Mouse (Mus musculus) adrenal gland, adult (tissue): ENCODE measurements around the gene Gm3336.

Source experiments
- DNase-seq, 2 experiments: peaks; one replicate each; pipeline ENCODE4 v3.0.0; 2022 to 2023; ENCODE audit warnings: low spot score in 1 of 2; ENCODE audit not compliant: inconsistent age in 2 of 2

The Gm3336 gene

DNA sequence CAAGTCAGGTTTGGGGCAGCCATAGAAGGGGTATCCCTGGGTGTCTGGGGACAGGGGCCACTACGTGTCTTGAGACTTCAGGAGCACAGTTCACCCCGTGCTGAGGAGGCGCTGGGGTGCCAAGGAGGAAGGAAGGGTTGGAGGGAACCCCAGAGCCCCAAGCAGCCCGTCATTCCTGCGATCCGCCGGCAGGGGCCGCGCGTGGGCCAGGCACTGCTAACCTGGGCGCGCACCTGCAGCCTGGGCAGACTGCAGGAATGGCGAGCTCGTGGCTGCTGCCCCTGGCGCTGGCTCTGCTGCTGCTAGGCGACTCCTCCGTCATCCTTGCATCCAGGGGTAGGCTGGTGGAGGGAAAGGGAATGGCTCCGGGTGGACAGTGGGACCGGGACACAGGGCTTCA, at the start of gene Gm3336:
TSS of gene Gm3336 (plus strand) at position 247 of the 400 bp plus-strand sequence.
- DNase-seq: peak; percentile 58 to 80

DNA sequence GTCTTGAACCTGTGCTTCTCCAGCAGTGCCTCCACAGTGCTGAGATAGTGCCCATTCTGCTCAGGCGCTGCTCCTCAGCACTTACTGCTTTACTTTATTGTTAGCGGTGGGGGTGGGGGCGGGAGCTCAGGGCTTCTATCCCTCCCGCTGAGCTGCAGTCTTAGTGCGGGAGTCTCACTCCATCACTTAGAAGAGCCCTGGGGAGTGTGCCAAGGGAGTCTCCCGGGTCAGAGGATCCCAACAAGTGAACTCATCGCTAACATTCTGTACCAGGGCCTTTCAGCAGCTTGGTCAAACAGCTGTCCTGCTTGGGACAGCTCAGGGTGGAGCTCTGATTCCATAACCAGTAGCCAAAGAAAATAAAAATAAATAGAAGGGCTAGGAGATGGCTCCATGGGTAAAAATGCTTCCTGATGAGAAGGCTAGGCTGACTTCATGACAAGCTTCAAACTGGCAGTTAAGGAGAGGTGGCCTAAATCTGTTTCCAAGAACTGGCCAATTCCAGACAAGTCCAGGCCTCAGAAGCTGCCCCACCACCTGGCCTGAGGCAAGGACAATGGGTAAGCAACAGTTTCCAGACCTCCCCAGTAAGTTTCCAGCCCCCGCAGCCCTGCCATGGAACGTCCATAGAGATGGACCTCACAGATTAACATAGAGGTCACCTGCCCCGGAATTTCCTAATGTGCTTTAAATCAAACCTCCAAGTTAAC, 46.6 kb upstream of the Gm3336 start:
- DNase-seq: no peak

DNA sequence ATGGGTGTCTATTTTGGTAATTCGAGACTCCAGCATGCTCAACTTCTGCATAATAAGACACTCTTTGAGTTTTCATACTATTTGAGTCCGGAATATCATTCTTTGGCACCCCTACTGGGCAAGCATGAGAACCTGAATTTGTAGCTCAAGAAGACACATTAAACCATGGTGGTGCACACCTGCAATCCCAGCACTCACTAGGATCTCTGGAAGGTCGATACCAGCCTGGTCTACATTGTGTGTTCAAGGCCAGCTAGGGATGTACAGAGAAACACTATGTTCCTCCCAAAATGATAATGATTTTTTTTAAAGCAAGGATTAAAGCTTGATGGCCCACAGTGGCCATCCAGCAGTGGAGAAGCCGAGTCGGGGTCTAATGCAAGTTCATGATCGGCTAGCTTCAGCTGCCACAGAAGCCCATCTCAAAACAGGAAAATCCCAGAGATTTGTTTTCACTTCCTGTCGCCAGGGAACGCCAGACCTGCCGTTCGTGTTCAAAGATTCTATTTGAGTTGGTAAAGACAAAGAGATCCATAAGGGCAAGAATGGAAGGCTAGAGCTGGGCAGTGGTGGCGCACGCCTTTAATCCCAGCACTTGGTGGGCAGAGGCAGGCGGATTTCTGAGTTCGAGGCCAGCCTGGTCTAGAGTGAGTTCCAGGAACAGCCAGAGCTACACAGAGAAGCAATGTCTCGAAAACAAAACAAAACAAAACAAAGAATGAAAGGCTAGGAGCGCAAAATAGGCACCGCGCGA, 45.8 kb upstream of the Gm3336 start:
- peak in 1 of 2 experiments; percentile 62 for DNase-seq

DNA sequence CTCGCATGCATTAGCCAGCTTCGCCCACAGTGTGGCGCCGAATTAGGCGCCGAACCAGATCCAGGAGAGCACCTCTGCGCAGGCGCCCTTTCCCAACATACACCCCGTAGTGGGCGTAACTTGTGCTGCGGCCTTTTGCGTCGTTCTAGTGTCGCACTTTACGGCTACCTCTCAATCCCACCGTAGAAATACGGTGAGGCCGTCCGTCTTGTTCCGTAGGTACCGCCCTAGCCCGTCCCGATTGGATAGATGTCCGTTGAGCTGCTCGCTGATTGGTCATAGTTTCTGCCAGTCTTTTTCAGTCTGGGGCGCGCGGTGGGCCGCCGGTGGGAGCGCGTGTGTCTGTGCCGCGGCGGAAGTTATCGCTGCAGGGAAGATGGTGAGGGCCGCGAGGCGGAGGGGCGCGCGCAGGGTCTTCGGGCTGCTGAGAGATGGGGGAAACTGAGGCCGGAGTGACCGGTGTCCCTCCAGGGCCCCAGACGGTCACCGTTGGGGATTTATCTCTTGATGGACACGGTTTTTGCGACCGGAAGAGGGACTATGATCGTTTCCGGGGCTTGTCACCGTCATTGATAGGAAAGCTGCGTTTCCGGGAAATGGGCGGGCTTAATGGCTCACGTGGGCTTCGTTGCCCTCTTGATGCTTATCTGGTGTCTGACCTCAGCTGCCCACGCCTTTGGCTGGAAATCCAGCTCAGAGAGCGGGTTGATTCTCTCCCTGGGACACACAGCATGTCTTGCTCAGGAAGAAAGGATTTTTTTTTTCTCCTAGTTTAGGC, 45.1 kb upstream of the Gm3336 start, which contains the start of gene Lsm4:
TSS of gene Lsm4 (plus strand) at position 170 of the 778 bp plus-strand sequence.
- DNase-seq: peak; percentile 97 to 100

DNA sequence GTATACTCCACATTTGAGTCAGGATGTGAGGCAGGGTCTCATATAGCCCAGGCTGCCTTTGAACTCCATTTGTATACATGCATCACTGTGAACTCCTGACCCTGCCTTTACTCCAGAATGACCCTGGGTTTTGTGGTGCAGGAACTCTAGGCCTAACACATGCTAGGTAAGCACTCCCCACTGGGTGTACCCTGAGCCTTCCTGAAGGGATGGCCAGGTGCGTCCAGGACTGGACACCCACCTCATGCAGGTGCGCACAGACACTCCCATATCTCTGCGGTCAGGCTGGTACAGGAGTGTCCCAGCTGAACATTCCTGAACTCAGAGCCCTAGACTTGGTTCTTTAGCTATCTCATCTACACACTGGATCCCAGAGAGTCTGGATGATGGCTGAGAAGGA, 44.2 kb upstream of the Gm3336 start:
- DNase-seq: no peak

DNA sequence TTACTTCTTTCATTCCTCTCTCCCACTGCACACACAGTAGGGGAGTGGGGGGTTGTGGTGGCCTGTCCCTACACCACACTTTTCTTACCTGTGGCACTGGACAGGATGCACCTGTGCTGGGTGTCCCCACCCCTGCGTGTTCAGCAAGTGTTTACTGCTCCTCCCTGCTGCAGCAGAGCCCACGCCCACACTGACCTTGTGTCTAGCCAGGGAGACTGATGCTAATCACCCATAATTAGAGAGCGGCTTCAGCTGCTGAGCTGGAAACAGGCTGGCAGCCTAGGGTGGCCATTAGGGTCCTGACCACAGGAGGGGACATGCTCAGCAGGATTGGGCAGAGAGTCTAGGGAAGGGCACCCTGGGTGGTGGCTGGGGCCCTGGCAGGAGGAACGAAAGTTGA, 43.6 kb upstream of the Gm3336 start:
- DNase-seq: peak in 1 of 2 experiments; percentile 67

DNA sequence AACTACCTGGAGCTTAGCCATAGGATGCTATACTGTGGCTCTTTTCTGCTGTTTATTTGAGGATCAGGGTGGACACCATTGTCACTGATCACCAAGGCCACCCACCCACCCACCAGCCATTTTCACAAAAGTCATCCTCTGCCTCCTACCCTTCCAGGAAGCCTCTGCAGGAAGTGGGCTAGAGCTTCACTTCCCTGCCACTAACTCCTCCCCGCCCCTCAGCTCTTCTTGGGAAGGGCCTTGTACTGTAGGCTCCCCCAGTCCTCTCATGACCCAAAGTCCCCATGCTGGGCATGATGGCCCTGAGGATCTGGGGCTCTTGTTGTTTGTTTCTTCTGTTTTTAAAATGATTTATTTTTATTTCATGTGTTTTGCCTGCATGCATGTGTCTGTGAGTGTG, 43.0 kb upstream of the Gm3336 start:
- DNase-seq: no peak

DNA sequence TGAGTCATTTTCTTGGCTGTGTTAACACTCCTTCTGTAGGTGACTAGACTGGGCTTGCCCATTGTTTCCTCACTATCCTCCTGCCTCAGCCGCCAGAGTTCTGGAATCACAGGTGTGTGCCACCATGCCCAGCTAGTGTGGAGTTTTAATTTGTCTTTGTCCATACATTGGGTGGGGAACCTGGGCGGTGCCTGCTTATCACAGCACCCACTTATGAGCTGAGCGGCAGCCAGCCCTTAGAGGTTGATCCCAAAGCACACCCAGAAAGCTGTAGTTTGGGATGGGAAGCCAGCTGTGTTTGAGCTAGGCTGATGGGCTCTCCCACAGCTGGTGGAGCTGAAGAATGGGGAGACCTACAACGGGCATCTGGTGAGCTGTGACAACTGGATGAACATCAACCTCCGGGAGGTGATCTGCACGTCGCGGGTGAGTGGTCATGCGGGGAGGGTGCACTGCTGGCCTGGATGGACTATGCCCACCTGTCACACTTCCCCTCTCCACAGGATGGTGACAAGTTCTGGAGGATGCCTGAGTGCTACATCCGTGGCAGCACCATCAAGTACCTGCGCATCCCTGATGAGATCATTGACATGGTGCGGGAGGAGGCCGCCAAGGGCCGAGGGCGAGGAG, 40.8 kb upstream of the Gm3336 start:
- no peak for DNase-seq

DNA sequence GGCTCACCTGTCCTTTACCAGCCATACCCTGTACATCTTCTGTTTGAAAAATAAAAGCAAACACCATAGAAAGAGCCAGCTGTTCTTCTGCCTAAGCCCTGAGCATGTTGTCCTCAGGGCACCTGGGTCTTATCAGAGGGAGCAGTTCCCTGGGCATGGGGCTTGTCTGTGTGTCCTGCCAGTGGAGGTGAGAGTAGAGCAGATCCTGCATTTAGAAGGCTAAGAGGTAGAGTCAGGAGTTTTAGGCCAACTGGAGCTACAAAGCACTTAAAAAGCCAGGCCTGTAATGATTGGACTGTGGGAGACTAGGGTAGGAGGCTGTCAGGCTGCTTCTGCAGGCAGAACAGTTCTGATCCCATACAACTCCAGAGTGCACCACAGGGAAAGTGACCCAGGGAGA, 39.7 kb upstream of the Gm3336 start:
- DNase-seq: no peak

DNA sequence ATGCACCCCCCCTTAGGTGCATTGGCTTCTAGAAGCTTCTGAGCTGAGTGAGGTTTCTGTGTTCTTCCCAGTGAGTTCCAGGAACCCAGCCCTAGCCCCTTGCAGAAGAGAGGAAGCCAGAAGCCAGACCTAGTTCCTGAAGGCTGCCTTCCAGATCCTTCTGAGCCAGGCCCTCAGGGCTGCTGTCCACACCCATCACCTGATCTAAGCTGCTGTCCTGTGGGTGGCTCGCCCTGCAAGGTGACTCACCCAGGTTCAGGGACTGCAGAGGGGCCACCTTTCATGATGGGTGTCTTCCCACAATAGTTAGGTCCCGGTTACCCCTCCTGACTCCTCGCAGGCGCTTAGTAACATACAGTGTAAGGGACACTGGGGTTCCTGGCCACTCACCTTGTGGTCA, 38.9 kb upstream of the Gm3336 start:
- DNase-seq: no peak

DNA sequence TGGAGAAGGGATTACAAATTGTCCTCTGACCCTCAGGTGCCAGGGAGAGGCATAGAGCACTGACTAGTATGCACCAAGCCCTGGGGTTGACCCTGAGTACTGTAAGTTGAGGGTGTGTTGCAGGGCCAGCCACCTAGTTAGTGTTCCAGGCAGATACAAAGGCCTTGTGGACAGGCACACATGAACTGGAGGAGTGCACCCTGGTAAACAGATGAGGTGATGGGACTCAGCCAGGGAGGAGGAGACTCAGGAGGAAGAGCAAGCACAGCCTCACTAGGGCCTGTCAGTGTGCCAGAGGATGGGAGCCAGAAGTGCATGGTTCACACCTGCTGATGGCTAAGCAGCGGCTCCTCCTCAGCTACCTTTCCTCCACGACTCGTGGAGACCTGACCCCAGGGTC, 38.3 kb upstream of the Gm3336 start:
- no peak for DNase-seq

DNA sequence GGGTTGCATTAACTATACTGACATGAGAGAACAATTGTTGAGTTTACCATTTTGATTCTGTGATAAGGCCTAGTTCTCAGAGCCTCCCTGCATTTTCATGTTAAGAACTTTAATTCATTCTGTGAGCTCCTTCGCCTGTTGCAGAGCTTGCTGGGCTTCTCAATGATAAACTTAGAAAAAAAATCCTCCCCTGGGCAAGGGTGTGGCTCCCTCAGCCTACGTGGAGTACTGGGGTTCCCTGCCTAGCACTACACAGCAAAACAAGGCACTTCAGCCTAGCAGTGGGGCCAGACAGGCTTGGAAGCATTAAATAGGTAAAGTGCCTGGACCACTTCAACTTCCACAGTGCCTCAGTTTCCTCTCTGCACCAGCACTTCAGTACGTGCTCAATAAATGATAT, 36.9 kb upstream of the Gm3336 start:
- no peak for DNase-seq

DNA sequence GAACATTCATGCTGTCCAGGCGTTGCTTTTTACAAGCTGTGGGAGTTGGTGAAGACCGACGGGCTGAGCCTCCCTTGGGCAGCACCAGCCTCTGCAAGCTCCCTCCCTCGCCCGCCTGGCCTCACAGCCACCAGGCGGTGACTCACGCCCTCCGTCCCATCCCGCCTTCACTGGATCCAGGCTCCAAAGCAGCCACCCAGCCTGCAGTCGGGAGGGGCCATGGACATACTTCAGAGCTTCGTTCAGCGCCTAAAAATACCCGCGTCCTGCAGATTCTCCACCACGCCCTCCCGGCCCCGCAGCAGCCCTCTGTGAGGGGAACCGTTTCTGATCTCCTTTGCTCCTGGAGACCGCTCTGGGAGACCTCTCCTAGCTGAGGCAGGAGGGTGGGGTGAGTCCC, 36.1 kb upstream of the Gm3336 start:
- DNase-seq: peak; percentile 93 to 95

DNA sequence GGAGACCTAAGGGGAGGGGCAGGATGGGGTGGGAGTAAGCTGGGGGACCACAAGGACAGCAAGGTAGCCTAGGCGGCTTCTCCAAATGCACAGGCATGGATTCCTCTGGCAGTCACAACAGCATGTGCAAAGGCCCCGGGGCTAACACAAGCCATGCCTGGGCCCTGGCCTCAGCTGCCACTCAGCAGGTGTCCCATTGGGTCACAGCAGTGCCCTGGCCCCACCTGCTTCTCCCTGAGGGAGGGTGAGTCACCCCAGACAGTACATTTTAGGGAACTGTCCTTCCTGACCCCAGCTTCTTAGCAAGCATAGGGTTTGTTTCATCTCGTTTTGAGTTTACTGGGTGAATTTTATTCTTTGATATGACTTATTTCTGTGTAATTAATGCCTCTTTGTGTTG, 35.7 kb upstream of the Gm3336 start:
- DNase-seq: peak in 1 of 2 experiments; percentile 66

DNA sequence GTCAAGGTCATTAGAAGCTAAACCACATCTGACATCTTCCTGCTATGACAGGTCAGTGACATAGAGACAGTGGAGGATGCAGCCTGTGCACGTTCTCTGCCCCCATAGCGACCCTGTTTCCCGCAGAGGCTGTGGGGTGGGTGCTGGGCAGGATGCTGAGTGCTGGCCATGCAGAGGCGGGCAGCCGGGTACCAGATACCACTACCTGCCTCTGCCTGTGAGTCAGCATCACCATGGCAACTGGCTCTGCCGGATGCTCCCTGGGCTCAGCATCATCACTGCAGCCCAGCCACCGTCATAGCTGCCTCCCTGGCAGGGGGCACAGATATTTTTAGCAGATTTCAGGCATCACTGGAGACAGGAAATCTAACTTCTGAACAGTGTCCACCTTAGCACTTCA, 34.1 kb upstream of the Gm3336 start:
- DNase-seq: no peak

DNA sequence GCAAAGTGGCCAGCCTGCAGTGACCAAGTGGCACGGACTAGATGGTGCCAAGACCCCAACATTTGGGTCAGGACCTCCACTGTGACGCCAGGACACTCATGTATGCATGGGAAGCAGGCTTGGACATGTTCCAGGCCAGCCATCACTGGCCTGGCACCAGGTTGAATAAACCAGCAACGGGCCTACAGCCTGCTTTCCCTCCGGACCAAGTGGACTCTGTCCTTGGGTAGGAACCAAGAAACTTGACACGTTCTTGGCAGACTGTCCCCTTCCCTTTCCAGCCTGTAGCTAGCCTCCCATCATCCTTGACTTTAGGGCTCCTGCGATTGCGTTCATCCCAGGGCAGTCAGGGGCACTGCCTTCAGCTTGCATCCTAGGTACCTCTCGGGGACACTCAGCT, 30.8 kb upstream of the Gm3336 start:
- peak; percentile 90 to 96 for DNase-seq

DNA sequence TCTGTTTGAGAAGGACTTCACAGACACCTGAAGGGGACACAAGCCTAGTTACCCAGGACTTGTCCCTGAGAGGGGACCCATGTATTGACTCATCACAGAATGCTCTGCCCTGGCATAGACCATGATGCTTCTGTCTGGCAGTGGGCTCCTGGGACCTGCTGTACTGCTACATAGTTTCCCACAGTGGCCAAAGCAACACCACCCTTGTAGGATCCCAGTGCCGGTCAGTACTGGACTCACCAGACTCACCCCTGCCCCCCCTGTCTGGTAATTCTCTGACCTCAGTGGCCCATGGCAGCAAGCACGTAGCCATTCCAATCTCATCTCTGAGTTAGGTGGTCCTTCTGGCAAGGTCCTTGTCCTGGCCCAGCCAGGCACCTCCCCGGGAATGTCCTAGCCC, 30.2 kb upstream of the Gm3336 start:
- DNase-seq: no peak

DNA sequence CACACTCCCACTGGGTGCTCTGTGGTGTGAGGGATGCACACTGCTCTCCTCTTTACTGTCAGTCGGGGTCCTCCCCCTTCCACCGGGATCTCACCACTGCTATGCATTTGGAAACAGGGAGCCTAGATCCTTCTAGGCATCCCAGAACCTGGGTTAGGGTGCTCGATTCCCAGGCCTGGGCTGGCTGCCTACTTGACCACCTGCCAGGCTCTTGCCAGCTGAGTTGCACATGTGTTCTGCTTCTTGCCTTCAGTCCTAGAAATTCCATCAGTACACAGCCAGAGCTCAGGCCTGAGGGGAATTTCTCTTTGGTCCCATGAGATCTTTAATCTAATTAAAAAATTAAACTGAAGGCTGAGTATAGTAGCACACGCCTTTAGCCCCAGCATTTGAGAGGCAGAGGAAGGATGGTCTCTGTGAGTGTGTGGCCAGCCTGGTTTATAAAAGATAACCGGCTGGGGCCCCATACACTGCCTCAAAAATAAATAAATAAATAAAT, 28.4 kb upstream of the Gm3336 start:
- no peak for DNase-seq

DNA sequence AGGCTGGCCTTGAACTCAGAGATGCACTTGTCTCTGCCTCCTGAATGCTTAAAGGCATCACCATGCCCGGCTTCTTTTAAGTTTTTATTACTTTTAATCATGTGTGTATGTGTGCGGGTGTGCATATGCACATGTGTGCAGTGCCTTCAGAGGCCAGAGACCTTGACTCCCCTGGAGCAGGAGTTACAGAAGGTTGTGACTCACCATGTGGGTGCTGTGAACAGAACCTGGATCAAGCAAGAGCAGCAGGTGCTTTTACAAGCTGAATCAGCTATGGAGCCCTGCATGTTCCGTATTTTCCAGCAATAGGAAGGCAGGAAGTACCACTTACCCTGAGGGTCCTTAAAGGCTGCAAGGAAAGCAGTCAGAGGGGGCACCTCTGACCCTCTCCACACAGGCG, 27.1 kb upstream of the Gm3336 start:
- DNase-seq: no peak

DNA sequence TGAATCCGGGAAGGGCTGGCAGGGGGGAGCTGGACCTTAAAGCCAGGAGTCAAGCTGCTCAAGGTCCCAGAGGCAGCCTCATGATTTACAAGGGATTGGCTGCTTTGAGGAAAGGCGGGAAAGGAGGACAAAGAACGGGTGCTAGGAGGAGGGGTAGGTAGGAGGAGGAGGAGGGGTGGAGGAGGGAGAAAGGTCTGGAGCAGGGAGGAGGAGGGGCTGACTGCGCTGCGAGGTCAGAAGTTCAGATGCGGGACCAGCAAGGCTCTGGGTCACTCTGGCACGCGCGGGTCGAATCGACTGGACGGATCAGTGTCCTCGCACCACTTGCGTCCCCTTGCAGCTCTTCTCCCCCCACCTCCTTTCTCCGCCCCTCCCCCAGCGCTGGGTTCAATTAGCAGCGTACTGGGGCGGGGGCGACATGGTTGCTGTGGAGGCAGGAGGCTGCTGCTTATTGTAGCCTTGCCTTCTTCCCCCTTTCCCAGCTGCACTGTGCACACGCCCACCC, 26.6 kb upstream of the Gm3336 start:
- DNase-seq: no peak

DNA sequence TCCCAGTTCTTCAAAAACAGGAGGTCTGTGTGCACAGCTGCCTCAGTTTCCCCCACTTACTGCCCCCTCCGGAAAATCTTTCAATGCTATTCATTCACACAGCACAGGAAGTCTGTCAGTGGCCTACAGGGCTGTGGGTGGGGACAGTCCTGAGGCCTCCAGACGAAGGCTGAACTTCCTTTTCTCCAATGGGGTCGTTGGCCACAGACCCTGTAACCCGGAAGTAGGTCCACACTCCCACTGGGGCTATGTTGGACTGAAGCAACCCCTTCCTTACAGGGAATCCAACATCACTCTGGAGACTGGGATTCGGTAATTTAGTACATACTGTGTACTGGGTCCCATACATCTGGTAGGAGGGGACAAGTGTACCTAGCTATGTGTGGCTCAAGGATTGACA, 24.7 kb upstream of the Gm3336 start:
- DNase-seq: no peak
